Mouse (Mus musculus): ENCODE results near the gene Bpifb1.
"Not testable (repeated sequence)": the region's sequence is repeated elsewhere in the genome, so short reads cannot be mapped to it uniquely, and the experiment has no call there.

Gene Bpifb1

DNA sequence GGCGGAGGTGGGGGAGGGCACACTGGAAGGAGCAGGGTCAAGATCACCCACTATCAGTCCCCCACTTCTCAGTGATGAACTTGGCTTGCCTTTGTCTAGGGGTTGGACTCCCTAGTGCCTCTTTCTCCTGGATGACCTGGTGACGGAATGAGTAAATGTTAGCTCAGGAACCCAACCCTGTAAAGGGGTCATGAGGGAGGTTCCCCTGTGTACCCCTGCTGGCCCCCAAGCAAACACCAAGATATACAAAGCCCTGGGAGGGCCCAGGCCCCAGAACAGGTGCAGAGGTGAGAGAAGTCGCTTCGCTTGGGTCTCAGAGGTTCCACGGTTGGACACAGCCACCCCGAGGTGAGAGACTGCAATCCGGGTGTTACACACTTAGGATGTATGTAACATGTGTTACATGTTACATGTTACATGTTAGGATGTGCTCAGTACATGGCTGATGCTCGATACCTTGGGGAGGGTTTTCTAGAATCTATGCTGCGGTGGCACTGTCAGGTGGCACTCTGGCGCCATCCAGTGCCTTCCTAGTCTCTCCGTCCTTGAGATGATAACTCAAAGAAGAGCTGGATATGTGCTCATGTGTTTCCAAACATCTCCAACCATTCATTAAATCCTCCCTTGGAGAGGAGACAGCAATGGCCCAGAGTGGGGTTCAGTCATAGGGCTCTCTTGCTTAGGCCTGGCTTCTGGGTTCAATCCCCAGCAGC lies at the start of gene Bpifb1:
Bpifb1 (plus strand) TSS at position 273 of the 713 bp plus-strand sequence.
- no peak for DNase-seq (ENCODE audit: low spot score in 2 of 2)

DNA sequence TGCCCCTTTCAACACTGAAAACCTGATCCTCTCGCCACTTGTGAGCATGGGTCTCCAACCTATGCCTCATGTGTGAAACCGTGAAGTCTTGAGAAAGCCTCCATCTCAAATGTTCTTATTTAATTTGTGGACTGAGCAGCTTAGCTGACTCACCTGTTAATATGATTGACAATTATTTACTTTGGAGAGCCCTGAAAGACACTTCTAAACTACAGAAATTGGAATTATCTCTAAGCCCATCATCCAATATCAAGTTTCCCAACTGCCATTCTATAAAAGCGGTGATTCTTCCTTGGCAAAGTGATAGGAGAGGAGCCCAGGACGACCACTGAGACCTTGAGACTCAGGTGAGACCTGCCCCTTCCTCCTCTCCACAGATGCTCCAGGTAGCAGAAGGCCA lies 48.0 kb upstream of the Bpifb1 start, which contains the start of gene Bpifa1:
Bpifa1 (plus strand) TSS at position 301 of the 400 bp plus-strand sequence.
- DNase-seq (ENCODE audit: low spot score in 2 of 2), result no peak

DNA sequence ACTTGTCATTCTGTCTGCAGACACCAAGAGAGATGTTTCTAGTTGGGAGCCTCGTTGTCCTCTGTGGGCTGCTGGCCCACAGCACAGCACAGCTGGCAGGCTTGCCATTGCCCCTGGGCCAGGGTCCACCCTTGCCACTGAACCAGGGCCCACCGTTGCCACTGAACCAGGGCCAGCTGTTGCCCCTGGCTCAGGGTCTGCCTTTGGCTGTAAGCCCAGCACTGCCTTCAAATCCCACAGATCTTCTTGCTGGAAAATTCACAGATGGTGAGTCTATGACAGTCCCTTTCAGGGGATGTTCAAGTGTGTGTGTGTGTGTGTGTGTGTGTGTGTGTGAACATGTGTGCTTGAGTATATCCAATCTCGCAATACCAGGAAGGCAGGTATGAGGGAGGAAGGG lies 46.9 kb upstream of the Bpifb1 start:
- no peak for DNase-seq (ENCODE audit: low spot score in 2 of 2)

DNA sequence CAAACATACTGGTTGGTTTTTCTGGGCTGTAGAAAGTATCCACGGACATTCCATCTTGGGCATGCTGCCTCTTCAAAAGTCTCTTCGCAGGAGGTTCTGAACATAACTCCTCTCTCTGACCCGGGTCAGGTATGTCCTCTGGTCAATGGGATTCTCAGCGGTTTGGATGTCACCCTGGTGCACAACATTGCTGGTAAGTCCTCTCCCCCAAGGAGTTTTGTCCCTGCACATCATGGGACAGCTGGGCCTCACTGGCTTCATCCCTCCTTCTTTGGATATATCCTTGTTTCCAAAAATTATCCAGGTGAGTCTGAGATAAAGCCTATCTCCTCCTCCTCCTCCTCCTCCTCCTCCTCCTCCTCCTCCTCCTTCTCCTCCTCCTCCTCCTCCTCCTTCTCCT lies 43.1 kb upstream of the Bpifb1 start:
- no peak for DNase-seq (ENCODE audit: low spot score in 2 of 2)

DNA sequence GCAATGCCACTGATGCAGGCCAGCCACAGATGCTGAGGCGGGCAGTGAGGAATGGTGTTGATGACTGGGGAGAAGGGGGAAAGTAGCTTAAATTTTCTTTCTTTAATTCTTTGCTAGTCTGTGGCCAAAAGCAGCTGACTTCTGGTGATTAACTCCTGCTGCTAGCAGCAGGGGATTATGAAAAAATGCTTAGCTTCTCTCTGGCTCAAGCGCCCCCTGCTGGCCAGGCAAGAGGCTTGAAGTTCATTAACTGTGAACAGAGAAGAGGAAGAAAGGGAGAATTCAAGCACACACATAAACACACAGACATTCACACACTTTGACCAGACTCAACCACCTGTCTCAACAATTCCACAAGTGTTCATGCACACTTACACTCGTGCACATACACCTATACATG lies 32.2 kb upstream of the Bpifb1 start:
- DNase-seq (ENCODE audit: low spot score in 2 of 2), result no peak

DNA sequence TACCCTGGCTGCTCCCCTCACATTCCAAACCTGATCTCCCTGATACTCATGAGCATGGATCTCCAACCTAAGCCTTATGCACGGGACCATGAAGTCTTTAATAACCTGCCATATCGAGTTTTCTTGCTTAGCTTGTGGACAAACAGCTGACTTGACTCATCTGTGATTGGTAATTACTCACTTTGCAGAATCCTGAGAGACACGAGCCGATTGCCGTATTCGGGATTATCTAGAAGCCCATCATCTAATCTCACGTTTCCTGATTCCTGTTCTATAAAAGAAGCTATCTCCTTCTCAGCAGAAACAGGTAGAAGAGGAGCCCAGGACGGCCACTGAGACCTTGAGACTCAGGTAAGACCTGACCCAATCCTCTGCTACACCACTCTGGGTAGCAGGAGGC lies 28.3 kb upstream of the Bpifb1 start, which contains the start of gene Bpifa5:
Bpifa5 (plus strand) TSS at position 301 of the 400 bp plus-strand sequence.
- no peak for DNase-seq (ENCODE audit: low spot score in 2 of 2)

DNA sequence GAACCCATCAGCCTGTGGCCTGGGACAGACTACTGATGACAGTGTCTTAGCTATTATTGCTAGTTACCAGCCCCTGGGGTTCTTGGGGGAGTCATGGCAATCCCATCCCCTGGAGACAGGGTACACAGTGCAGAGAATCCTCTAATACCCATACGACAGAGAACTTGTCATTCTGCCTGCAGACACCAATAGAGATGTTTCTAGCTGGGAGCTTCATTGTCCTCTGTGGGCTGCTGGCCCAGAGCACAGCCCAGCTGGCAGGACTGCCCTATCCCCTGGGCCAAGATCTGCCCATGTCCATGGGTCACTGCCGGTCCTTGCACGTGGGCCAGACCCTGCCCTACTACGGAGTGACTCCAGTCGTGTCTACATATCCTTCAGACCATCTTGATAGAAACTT lies 27.3 kb upstream of the Bpifb1 start:
- DNase-seq (ENCODE audit: low spot score in 2 of 2), result no peak

DNA sequence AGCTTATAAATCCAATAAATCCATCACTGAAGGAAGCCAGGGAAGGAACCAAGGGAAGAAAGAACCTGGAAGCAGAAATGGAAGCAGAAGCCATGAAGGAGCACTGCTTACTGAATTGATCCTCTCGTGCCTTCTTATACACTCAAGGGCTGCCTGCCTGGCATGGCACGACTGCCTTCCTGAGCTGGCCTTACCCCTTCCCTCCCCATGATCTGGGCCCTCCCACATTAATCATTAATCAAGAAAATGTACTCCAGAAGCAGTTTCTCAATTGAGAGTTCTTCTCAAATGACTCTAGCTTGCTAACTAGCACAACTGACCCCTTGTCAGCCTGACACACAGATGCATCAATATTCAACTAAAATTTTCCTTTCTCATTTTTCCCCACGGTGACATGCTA lies 21.4 kb upstream of the Bpifb1 start:
- no peak for DNase-seq (ENCODE audit: low spot score in 2 of 2)

DNA sequence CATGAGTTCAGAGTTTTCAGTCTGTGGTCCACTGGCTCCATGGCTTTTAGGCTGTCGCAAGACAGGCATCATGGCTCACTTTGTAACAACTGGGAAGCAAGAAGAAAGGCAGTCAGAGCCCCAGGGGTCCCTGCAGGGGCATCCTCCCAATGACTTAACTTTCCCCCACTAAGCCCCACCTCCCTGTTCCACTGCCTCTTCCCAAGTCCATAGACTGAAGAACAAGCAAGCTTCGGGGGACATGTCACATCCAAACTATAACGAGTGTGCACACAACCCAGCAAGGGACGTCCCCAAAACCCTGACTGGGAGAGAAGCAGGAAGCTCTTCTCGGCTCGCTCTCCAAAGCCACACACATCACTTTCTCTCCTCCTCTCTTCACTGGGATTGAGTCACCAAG lies 19.0 kb upstream of the Bpifb1 start:
- DNase-seq (ENCODE audit: low spot score in 2 of 2), result no peak

DNA sequence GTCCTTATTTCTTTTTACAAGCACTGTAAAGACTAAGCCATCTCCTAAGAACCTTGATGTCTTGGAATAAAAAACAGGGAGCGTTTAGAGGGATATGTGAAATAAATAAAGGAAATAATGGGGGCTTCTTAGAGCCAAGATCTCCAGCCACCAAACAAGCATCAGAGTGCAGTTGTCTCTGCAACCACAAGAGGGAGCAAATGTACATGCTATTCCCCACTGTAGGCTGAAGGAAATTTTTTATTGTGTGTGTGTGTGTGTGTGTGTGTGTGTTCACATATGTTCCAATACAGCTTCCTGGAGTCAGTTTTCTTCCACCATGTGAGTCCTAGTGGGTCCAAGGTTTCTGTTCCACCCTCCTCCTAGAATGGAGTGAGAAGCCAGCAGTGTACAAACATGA lies 17.3 kb upstream of the Bpifb1 start:
- peak in 1 of 2 experiments; percentile 9 for DNase-seq (ENCODE audit: low spot score in 2 of 2)

DNA sequence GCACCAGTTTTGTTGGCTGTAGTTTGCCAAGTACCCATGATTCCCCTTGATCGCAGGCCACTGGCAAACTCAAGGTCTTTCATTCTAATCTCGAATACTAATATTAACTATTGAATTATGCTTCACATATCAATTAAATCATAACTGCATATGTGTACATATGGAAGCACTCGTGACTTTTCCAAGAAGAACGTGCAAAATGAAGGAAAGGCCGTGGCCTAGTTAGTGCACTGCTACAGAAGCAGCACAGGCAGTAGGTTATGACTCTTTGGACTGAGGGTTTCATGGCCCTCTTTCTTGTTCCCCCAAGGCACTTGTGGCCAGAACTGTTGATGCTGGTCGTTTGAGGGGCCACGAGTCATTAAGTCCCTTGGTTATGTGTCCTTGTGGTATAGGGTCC lies 8.7 kb upstream of the Bpifb1 start:
- DNase-seq (ENCODE audit: low spot score in 2 of 2), result not testable (repeated sequence)

DNA sequence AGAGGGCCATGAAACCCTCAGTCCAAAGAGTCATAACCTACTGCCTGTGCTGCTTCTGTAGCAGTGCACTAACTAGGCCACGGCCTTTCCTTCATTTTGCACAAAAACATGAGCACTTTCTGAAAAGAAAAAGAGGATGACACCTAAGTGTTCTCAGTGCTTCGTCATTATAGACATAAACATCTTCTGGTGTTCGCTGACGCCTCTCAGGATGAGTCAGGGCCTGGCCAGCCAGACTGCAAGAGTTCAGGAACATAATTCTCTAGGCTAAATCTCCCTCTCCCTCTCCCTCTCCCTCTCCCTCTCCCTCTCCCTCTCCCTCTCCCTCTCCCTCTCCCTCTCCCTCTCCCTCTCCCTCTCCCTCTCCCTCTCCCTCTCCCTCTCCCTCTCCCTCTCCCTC lies 7.6 kb upstream of the Bpifb1 start:
- not testable (repeated sequence) for DNase-seq (ENCODE audit: low spot score in 2 of 2)

DNA sequence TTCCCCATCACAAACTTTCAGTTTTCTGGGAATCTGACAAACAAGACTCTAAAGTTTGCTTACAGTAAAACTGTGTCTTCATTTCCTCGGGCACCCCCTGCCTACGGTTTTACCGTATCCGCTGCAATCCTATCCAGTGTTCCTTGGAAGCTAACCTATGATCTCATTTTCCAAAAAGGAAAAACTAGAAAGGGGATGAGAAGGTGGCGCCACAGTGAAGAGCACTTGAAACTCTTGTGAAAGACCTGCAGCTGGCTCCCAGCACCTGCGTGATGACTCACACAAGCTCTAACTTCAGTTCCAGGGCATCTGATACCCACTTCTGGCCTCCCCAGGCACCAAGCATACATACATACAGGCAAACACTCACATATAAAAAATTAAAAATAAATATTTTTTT lies 5.3 kb upstream of the Bpifb1 start:
- no peak for DNase-seq (ENCODE audit: low spot score in 2 of 2)

DNA sequence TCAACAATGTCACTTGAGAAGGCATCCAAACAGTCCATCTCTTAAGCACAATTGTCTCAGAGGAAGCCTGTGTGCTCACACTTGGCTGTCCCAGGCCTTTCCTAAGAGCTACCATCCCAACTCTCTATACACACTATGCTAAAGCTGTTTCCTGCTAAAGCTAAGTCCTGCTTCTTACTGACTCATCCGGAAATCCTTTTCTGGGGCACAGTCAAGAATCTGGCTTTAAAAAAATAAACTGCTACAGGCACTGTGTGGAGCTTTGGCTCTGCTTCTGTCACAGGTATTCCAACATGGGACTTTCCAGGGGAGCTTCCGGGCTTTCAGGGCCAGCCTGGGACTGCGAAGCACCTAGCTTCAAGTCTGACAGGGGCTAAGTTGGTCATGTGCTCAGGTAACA lies 4.9 kb upstream of the Bpifb1 start:
- no peak for DNase-seq (ENCODE audit: low spot score in 2 of 2)

DNA sequence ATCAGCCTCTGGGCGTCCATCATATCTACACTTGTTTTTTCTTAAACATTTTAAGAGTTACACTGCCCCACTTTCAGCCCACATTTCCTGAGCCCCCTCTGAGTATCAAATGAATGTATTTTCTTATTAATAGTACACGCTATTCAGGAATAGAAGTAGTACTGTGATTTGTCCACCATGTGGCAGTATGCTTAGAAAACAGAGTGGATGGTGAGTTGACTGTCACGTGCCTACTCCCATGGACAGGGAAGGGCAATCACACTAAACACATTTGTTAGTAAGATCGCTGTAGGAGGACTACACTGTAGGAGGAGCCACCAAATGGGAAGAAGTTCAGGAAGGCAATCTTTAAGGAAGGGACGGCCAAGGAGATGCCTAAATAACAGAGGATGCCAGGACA lies 3.1 kb upstream of the Bpifb1 start:
- no peak for DNase-seq (ENCODE audit: low spot score in 2 of 2)

DNA sequence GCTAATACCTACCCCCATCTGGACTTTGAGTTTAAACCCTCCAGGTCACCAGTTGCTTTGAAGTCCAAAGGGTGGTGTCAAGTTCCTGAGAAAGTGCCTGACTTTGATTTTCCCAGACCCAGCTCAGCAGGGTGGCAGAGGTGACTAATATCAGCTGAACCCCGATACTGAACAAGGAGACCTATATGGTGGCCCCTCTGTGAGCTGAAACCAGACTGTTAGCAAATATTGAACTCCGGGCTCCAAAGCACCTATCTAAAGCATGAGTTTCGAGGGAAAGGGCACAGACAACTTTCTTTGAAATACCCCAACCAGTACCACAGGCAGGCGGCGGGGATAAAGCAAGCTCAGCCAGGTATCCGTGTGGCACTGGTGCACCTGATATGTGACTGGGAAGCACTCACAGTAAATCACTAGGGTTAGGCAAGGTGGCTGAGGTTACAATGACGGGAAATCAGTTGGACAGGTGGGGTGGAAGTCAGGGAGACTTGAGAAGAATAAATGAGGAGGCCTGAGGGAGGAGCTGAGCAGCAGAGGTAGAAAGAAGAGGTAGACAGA lies 662 bp upstream of the Bpifb1 start:
- no peak for DNase-seq (ENCODE audit: low spot score in 2 of 2)

DNA sequence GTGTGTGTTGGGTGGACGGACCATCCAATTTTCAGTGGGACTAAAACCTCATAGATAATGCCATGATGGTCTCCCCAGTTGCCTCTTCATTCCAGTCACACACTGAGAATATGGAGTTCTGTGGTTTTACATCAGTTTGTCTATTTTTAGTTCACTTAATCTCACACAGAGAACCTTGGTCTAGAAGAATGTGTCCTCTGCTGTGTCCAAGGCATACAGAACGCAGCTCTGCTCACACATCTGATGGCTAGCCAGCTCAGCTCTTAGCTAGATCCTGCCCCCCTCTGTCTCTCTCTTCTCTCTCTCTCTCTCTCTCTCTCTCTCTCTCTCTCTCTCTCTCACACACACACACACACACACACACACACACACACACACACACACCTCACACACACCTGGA lies 1.5 kb downstream of the Bpifb1 start:
- DNase-seq (ENCODE audit: low spot score in 2 of 2), result no peak

DNA sequence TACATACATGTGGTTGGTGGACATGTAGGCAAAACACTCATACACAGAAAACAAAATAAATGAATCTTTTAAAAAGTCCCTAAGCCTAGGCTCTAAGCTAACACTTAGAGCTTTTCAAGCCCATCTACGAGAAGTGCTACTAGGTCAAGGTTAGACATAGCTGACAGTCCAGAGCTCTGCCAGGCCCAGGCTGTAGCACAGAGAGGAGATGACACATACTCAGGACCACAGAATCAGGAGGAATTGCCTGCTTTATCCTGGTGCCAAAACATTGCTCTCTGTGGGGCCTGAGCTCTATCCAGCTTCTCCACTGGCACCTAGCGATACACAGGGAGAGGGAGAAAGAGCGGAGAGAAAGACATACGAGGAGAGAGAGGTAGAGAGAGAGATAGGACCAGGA lies 2.5 kb downstream of the Bpifb1 start:
- no peak for DNase-seq (ENCODE audit: low spot score in 2 of 2)

DNA sequence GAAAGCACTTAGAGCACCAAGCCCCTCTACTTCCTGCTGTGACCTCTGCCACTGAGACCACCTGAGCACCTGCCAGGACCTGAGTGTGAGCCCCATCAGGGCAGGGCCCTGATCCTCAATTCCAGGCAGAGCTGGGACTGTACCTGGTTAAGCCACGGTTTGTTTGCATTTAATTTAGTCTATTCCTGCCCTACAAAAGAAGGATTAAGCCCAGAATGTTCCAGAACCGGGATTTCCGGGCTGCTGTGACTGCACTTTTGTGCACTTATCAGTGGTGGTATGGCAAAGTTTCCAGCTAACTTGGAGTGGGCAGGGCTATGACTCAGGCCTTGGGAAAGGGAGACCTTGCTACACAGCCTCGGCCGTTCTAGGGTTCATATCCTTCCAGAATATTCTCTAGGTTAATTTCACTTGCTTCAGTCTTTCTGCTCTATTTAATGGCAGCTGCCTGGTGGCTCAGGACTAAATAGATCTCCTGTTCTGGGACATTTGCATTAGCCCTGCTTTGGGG lies 3.4 kb downstream of the Bpifb1 start:
- DNase-seq (ENCODE audit: low spot score in 2 of 2), result no peak

DNA sequence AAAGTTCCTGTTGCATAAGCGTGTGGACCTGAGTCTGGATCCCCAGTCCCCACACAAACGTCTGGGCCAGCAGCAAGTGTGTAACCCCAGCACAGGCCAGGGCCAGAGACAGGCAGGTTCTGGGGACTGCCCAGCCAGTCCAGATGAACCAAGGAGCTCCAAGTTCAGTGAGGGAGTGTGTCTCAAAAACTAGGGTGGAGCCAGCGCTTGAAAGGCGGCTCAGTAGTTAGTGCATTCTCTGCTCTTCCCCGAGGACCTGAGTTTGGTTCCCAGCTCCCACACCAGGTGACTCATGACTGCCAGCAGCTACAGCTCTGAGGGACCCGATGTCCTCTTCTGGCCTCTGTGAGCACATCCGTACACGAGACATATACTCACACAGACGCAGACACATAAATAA lies 6.4 kb downstream of the Bpifb1 start:
- DNase-seq (ENCODE audit: low spot score in 2 of 2), result no peak

DNA sequence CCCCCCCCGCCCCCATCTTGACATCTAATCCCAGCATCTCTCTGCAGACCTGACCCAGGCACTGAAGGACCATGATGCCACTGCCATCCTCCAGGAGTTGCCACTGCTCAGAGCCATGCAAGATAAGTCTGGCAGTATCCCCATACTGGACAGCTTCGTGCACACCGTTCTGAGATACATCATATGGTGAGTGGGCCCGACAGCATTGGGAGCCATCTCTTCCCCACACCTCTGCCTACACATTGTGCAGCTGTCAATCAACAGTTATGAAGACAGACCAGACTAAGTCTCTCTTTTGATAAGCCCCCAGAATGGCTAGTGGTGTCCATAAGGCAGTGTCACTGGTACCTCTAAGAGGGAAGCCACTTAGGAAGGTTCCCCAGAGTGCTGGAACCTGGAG lies 14.0 kb downstream of the Bpifb1 start:
- no peak for DNase-seq (ENCODE audit: low spot score in 2 of 2)

DNA sequence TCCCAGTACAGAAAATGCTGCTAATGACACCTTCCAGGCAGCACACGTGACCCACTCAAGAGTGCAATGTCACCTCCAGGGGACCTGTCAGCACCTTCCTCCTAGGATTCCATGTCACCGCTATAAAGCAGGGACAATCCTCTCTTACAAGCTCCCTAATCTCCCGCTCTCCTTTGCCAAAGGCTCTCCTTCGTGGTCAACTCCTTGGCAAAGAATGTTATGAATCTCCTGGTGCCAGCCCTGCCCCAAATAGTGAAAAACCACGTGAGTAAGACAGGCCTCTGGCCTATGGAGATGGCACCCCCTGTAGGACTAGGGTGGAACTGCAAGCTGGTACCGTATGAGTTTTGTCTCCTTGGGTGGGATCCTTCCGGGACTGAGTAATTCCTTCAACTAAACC lies 16.3 kb downstream of the Bpifb1 start:
- DNase-seq (ENCODE audit: low spot score in 2 of 2), result no peak

DNA sequence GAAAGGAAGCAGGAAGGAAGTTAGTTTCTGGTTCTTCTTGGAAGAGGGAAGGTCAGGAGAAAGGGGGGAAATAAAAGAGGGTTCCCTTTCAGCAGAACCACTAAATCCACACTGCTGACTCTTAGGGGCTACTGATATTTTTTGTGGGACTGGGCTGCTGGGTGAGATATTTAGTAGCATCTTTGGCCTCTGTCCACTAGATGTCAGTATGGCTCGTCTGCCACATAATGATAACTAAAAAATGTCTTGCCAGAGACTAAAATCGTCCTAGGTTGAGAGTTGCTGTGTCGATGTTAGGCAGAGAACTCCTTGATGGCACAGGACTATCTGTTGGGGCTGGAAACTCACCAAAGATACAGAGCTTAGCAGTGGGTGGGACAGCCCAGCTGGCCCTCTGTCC lies 18.5 kb downstream of the Bpifb1 start:
- no peak for DNase-seq (ENCODE audit: low spot score in 2 of 2)

DNA sequence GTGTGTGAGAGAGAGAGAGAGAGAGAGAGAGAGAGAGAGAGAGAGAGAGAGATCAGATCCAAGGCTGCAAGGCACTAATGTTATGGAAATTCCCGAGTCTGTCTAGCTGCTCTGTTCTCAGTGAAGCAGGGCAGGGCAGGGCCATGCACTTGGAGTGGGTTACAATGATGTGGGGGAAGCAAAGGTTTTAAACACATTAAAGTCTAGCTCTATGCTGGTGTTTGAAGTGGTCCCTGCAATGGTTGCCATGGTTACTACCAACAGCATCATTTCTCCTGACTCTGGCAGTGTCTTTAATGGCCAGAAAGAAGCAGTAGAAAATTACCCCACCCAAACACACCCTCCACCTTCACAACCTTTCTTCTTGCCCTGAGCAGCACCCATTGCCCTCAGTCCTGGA lies 20.5 kb downstream of the Bpifb1 start:
- no peak for DNase-seq (ENCODE audit: low spot score in 2 of 2)
